Mouse (Mus musculus) A20 (cell line): ENCODE results near the gene Mllt1.

Source experiments
- DNase-seq: peaks from one replicate; pipeline ENCODE4 v3.0.0-alpha.2; 2011; ENCODE audit warnings: low read depth, low spot score

Gene Mllt1

GRCm38 (mm10) chr17:56883612-56884011 lies 51.6 kb downstream of the Mllt1 start:
- no peak for DNase-seq

- DNase-seq: no peak
These were observed 57.8 kb downstream of the Mllt1 start for GRCm38 (mm10) chr17:56877426-56877825.

GRCm38 (mm10) chr17:56876981-56877380 lies 58.2 kb downstream of the Mllt1 start:
- no peak for DNase-seq

GRCm38 (mm10) chr17:56876465-56876864 lies 58.8 kb downstream of the Mllt1 start:
- no peak for DNase-seq

GRCm38 (mm10) chr17:56874936-56875651 lies 60.1 kb downstream of the Mllt1 start, which contains the start of gene 1700061G19Rik:
Gene 1700061G19Rik (plus strand): TSS chr17:56875477.
- no peak for DNase-seq

- DNase-seq: no peak
These were observed 61.0 kb downstream of the Mllt1 start, which contains the start of gene Acsbg2 for GRCm38 (mm10) chr17:56874237-56874636. Gene Acsbg2 (minus strand): TSS chr17:56874447.

- DNase-seq: no peak
These were observed 62.7 kb downstream of the Mllt1 start for GRCm38 (mm10) chr17:56872512-56872911.

GRCm38 (mm10) chr17:56871767-56872166 lies 63.4 kb downstream of the Mllt1 start:
- no peak for DNase-seq

- DNase-seq: no peak
These were observed 64.8 kb downstream of the Mllt1 start for GRCm38 (mm10) chr17:56870287-56870953.

GRCm38 (mm10) chr17:56869481-56869977 lies 65.7 kb downstream of the Mllt1 start:
- DNase-seq: no peak

GRCm38 (mm10) chr17:56866071-56866470 lies 69.1 kb downstream of the Mllt1 start:
- DNase-seq: no peak

- peak; percentile 64 for DNase-seq
These were observed 74.0 kb downstream of the Mllt1 start for GRCm38 (mm10) chr17:56861197-56861596.

- no peak for DNase-seq
These were observed 76.3 kb downstream of the Mllt1 start for GRCm38 (mm10) chr17:56858922-56859321.

GRCm38 (mm10) chr17:56858216-56858615 lies 77.0 kb downstream of the Mllt1 start:
- peak; percentile 69 for DNase-seq

- no peak for DNase-seq
These were observed 79.8 kb downstream of the Mllt1 start for GRCm38 (mm10) chr17:56855421-56855820.

- no peak for DNase-seq
These were observed 84.0 kb downstream of the Mllt1 start for GRCm38 (mm10) chr17:56851167-56851566.

- no peak for DNase-seq
These were observed 85.5 kb downstream of the Mllt1 start for GRCm38 (mm10) chr17:56849710-56850109.

- no peak for DNase-seq
These were observed 86.4 kb downstream of the Mllt1 start for GRCm38 (mm10) chr17:56848785-56849184.

- DNase-seq: no peak
These were observed 91.5 kb downstream of the Mllt1 start for GRCm38 (mm10) chr17:56843678-56844077.
